Mouse (Mus musculus) lung, postnatal 0 days (tissue): ENCODE data around the gene Gm45521.

Experiments
- CTCF ChIP-seq: IDR thresholded peaks from 2 replicates; pipeline ENCODE4 v1.5.1; 2016; ENCODE audit warnings: antibody characterized with exemption, mild to moderate bottlenecking
- EP300 ChIP-seq: IDR thresholded peaks from 2 replicates; pipeline ENCODE4 v1.6.1; 2016; ENCODE audit warnings: antibody characterized with exemption, mild to moderate bottlenecking, control low read depth

DNA sequence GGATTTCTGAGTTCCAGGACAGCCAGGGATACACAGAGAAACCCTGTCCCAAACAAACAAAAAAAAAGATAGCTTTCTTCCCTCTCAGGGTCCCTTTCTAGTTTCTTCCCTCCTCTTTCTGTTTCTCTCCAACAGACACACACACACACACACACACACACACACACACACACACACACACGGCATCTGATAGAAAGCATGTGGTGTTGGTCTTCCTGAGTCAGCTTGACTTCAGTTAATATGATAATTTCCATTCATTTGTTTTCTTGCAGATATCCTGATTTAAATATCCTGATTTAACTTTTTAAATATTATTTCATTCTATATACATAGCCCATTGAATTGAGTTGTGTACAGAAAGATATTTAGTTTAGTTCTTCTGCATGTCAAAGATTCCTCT is 28.7 kb upstream of the Gm45521 start:
- TF ChIP-seq EP300 (no peak), CTCF (no peak)
